Mouse (Mus musculus): ENCODE results near the gene Rasgef1b.

Rasgef1b gene

GRCm38 (mm10) chr5:99438526-99438925 is 290.3 kb downstream of the Rasgef1b start:
- in situ Hi-C loops (cut with MboI; ENCODE audit: low pct_unique_long_range_greater_than_20kb in 1 of 2, low sequenced_read_pairs in 2 of 2, unreplicated experiment in 1 of 2) = no loop called here

- in situ Hi-C loops (cut with MboI; ENCODE audit: low pct_unique_long_range_greater_than_20kb in 1 of 2, low sequenced_read_pairs in 2 of 2, unreplicated experiment in 1 of 2) = no loop called here
Observed at GRCm38 (mm10) chr5:99434226-99434625, 294.6 kb downstream of the Rasgef1b start.

- in situ Hi-C loops (cut with MboI; ENCODE audit: low pct_unique_long_range_greater_than_20kb in 1 of 2, low sequenced_read_pairs in 2 of 2, unreplicated experiment in 1 of 2) = no loop called here
Observed at GRCm38 (mm10) chr5:99432471-99432870, 296.4 kb downstream of the Rasgef1b start.

- in situ Hi-C loops (cut with MboI; ENCODE audit: low pct_unique_long_range_greater_than_20kb in 1 of 2, low sequenced_read_pairs in 2 of 2, unreplicated experiment in 1 of 2) = no loop called here
Observed at GRCm38 (mm10) chr5:99429273-99429672, 299.6 kb downstream of the Rasgef1b start.

GRCm38 (mm10) chr5:99428648-99429047 is 300.2 kb downstream of the Rasgef1b start:
- in situ Hi-C loops (cut with MboI; ENCODE audit: low pct_unique_long_range_greater_than_20kb in 1 of 2, low sequenced_read_pairs in 2 of 2, unreplicated experiment in 1 of 2) = no loop called here

- in situ Hi-C loops (cut with MboI; ENCODE audit: low pct_unique_long_range_greater_than_20kb in 1 of 2, low sequenced_read_pairs in 2 of 2, unreplicated experiment in 1 of 2) = no loop called here
Observed at GRCm38 (mm10) chr5:99423271-99423670, 305.6 kb downstream of the Rasgef1b start.

- in situ Hi-C loops (cut with MboI; ENCODE audit: low pct_unique_long_range_greater_than_20kb in 1 of 2, low sequenced_read_pairs in 2 of 2, unreplicated experiment in 1 of 2) = no loop called here
Observed at GRCm38 (mm10) chr5:99422856-99423255, 306.0 kb downstream of the Rasgef1b start.

GRCm38 (mm10) chr5:99422092-99422491 is 306.8 kb downstream of the Rasgef1b start:
- in situ Hi-C loops (cut with MboI; ENCODE audit: low pct_unique_long_range_greater_than_20kb in 1 of 2, low sequenced_read_pairs in 2 of 2, unreplicated experiment in 1 of 2) = no loop called here

- in situ Hi-C loops (cut with MboI; ENCODE audit: low pct_unique_long_range_greater_than_20kb in 1 of 2, low sequenced_read_pairs in 2 of 2, unreplicated experiment in 1 of 2) = no loop called here
Observed at GRCm38 (mm10) chr5:99419872-99420271, 309.0 kb downstream of the Rasgef1b start.

- in situ Hi-C loops (cut with MboI; ENCODE audit: low pct_unique_long_range_greater_than_20kb in 1 of 2, low sequenced_read_pairs in 2 of 2, unreplicated experiment in 1 of 2) = no loop called here
Observed at GRCm38 (mm10) chr5:99416902-99417301, 312.0 kb downstream of the Rasgef1b start.

- in situ Hi-C loops (cut with MboI; ENCODE audit: low pct_unique_long_range_greater_than_20kb in 1 of 2, low sequenced_read_pairs in 2 of 2, unreplicated experiment in 1 of 2) = no loop called here
Observed at GRCm38 (mm10) chr5:99415676-99416075, 313.2 kb downstream of the Rasgef1b start.

- in situ Hi-C loops (cut with MboI; ENCODE audit: low pct_unique_long_range_greater_than_20kb in 1 of 2, low sequenced_read_pairs in 2 of 2, unreplicated experiment in 1 of 2) = no loop called here
Observed at GRCm38 (mm10) chr5:99415049-99415448, 313.8 kb downstream of the Rasgef1b start.

- in situ Hi-C loops (cut with MboI; ENCODE audit: low pct_unique_long_range_greater_than_20kb in 1 of 2, low sequenced_read_pairs in 2 of 2, unreplicated experiment in 1 of 2) = no loop called here
Observed at GRCm38 (mm10) chr5:99414293-99414692, 314.6 kb downstream of the Rasgef1b start.

GRCm38 (mm10) chr5:99413851-99414250 is 315.0 kb downstream of the Rasgef1b start:
- in situ Hi-C loops (cut with MboI; ENCODE audit: low pct_unique_long_range_greater_than_20kb in 1 of 2, low sequenced_read_pairs in 2 of 2, unreplicated experiment in 1 of 2) = no loop called here

GRCm38 (mm10) chr5:99413391-99413790 is 315.5 kb downstream of the Rasgef1b start:
- in situ Hi-C loops (cut with MboI; ENCODE audit: low pct_unique_long_range_greater_than_20kb in 1 of 2, low sequenced_read_pairs in 2 of 2, unreplicated experiment in 1 of 2) = no loop called here

GRCm38 (mm10) chr5:99404403-99405170 is 324.3 kb downstream of the Rasgef1b start:
- in situ Hi-C loops (cut with MboI; ENCODE audit: low pct_unique_long_range_greater_than_20kb in 1 of 2, low sequenced_read_pairs in 2 of 2, unreplicated experiment in 1 of 2) = no loop called here

- in situ Hi-C loops (cut with MboI; ENCODE audit: low pct_unique_long_range_greater_than_20kb in 1 of 2, low sequenced_read_pairs in 2 of 2, unreplicated experiment in 1 of 2) = no loop called here
Observed at GRCm38 (mm10) chr5:99403325-99403724, 325.5 kb downstream of the Rasgef1b start.

GRCm38 (mm10) chr5:99402784-99403183 is 326.1 kb downstream of the Rasgef1b start:
- in situ Hi-C loops (cut with MboI; ENCODE audit: low pct_unique_long_range_greater_than_20kb in 1 of 2, low sequenced_read_pairs in 2 of 2, unreplicated experiment in 1 of 2) = no loop called here

- in situ Hi-C loops (cut with MboI; ENCODE audit: low pct_unique_long_range_greater_than_20kb in 1 of 2, low sequenced_read_pairs in 2 of 2, unreplicated experiment in 1 of 2) = no loop called here
Observed at GRCm38 (mm10) chr5:99402297-99402696, 326.6 kb downstream of the Rasgef1b start.

GRCm38 (mm10) chr5:99399855-99400626 is 328.8 kb downstream of the Rasgef1b start:
- in situ Hi-C loops (cut with MboI; ENCODE audit: low pct_unique_long_range_greater_than_20kb in 1 of 2, low sequenced_read_pairs in 2 of 2, unreplicated experiment in 1 of 2) = no loop called here
